Mouse (Mus musculus): ENCODE measurements around the gene Rrp36. TPM values are rescaled to one million over a fixed set of nuclear protein-coding genes. Genes with fewer than 3 reads are reported as not detected.

Rrp36 gene
- polyA plus RNA-seq (2014; fragmentation: Nextera tagmentation; extraction: Ambion mirVana): 33.9 and 36.9 TPM in 2 replicates

DNA sequence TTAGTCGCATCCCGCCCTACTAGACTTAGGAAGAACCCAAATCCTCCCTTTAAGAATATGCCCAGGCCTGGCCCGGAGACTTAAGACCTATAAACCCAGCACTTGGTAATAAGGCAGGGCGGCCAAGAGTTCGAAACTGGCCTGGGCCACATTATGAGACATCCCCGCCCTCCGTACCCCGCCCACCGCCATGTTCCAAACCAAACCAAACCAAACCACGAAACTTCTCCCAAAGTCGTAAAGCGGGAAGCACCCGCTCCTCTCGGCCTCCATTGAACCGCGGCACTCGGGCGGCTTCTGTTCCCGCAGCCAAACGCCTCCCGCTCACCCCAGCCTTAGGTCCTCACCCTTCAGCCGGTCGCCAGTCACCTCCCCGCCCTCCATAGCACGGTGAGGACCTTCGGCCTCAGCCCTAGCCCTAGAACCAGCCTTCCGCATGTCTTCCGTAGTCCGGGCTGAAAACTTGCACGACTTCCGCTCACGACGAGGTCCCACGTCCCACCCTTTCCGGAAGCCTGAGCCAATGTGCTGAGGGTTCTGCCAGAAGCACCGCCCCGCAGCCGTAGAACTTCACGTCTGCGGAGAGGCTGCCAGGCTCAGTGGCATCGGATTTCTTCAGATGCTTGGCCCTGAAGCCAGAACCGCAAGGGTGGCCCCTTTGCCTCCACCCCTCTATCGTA lies at the start of gene Rrp36:
Rrp36 (minus strand) TSS at position 503 of the 680 bp plus-strand sequence.
- H3K9me3 ChIP-seq (ENCODE audit: control insufficient read depth, low read length): no peaks in the 10 kb centered on the region

DNA sequence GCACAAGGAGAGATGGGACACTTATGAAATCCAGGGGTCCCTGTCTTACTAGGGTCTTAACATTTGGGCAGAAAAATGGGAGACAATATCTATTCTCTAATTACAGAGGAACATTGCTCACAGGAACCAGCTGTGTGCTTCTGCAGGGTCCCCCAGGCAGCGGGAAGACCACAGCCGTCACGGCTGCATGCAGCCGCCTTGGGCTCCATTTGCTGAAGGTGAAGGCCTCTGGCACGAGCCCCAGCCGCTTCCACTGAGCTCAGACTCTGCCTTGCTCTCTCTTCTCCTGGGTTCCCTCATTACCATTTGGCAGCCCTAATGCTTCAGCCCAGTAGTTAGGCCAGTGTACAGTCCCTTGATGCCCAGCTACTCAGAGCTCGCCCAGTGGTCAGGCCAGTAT lies 46.9 kb upstream of the Rrp36 start:
- no peak for ATAC-seq (ENCODE audit: insufficient number of reproducible peaks, insufficient read depth, low FRiP score, low read depth)
- Histone ChIP-seq H3K9ac (ENCODE audit: low read length) (no peak overlapping the region), H3K27me3 (ENCODE audit: control insufficient read depth, insufficient read depth, low read length) (no peaks in the 10 kb centered on the region), H3K4me3 (ENCODE audit: control insufficient read depth in 1 of 2, insufficient read depth in 1 of 2, low read depth in 1 of 2, low read length in 2 of 2) (no peak overlapping the region), H3K9me3 (ENCODE audit: control insufficient read depth, low read length) (no peaks in the 10 kb centered on the region), H3K4me2 (ENCODE audit: low read length) (no peak overlapping the region), H3K36me3 (ENCODE audit: control insufficient read depth, insufficient read depth, low read length) (peaks cover 40% of the 10 kb centered on the region), H3K4me1 (ENCODE audit: control insufficient read depth in 2 of 2, insufficient read depth in 2 of 2, low read length in 2 of 2) (peaks cover 3 to 6% of the 10 kb centered on the region in 2 experiments; a peak in 3 of 4 replicates), H3K27ac (replicated peaks in 1 of 2; ENCODE audit: control insufficient read depth in 1 of 2, insufficient read depth in 1 of 2, low read depth in 2 of 2, low read length in 2 of 2) (no peak overlapping the region)
- WGBS: 87% methylated on average over 7 of the region's 7 CpGs

More for the DNA sequence above, at the start of gene Rrp36:
- ATAC-seq (ENCODE audit: insufficient number of reproducible peaks, insufficient read depth, low FRiP score, low read depth): peak; percentile 82
- Histone ChIP-seq H3K4me1 (ENCODE audit: control insufficient read depth in 2 of 2, insufficient read depth in 2 of 2, low read length in 2 of 2) (peaks cover 18 to 24% of the 10 kb centered on the region in 2 experiments), H3K36me3 (ENCODE audit: control insufficient read depth, insufficient read depth, low read length) (peaks cover 69% of the 10 kb centered on the region), H3K9ac (ENCODE audit: low read length) (peak within 1 kb of the TSS; percentile 86), H3K4me2 (ENCODE audit: low read length) (peak within 1 kb of the TSS; percentile 81), H3K27ac (replicated peaks in 1 of 2; ENCODE audit: control insufficient read depth in 1 of 2, insufficient read depth in 1 of 2, low read depth in 2 of 2, low read length in 2 of 2) (peak within 1 kb of the TSS; percentile 80 to 86), H3K27me3 (ENCODE audit: control insufficient read depth, insufficient read depth, low read length) (no peaks in the 10 kb centered on the region), H3K4me3 (ENCODE audit: control insufficient read depth in 1 of 2, insufficient read depth in 1 of 2, low read depth in 1 of 2, low read length in 2 of 2) (peak within 1 kb of the TSS; percentile 79 to 94)
- WGBS: 1% methylated on average over 43 of the region's 43 CpGs

DNA sequence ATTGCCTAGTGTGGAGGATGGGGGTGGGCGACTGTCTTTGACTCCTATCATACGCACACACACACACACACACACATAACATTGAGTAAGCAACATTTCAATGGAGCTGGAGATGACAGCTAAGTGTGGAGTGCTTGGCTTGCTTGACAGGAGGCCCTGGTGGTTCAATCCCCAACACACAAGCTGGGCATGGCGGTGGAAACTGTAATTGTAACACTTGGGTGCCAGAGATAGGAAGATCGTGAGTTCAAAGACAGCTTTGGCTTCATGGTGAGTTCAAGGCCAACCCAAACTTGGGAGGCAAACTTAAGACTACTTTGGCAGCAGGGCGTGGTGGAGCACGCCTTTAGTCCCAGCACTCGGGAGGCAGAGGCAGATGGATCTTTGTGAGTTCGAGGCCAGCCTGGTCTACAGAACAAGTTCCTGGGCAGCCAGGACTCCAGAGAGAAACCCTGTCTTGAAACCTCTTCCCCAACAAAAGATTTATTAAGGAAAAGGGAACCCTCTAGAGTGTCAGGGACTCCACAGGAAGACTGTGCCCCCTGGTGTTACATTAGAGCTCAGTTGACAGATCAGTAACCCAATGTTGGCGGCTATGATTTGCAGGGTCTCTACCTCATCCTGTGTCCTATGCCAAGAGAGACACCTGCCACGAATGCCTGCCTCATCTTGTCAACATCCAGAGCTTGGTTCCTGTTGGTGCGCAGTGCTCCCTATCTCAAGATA lies 40.8 kb upstream of the Rrp36 start:
- Histone ChIP-seq H3K9me3 (ENCODE audit: control insufficient read depth, low read length) (no peaks in the 10 kb centered on the region), H3K4me2 (ENCODE audit: low read length) (no peak overlapping the region), H3K4me3 (ENCODE audit: control insufficient read depth in 1 of 2, insufficient read depth in 1 of 2, low read depth in 1 of 2, low read length in 2 of 2) (no peak overlapping the region), H3K27me3 (ENCODE audit: control insufficient read depth, insufficient read depth, low read length) (no peaks in the 10 kb centered on the region), H3K36me3 (ENCODE audit: control insufficient read depth, insufficient read depth, low read length) (peaks cover 37% of the 10 kb centered on the region), H3K27ac (replicated peaks in 1 of 2; ENCODE audit: control insufficient read depth in 1 of 2, insufficient read depth in 1 of 2, low read depth in 2 of 2, low read length in 2 of 2) (no peak overlapping the region), H3K9ac (ENCODE audit: low read length) (no peak overlapping the region), H3K4me1 (ENCODE audit: control insufficient read depth in 2 of 2, insufficient read depth in 2 of 2, low read length in 2 of 2) (peaks cover 0 to 10% of the 10 kb centered on the region in 2 experiments; a peak in 2 of 4 replicates)
- 90% methylated on average over 11 of the region's 11 CpGs for WGBS
- ATAC-seq (ENCODE audit: insufficient number of reproducible peaks, insufficient read depth, low FRiP score, low read depth): no peak

DNA sequence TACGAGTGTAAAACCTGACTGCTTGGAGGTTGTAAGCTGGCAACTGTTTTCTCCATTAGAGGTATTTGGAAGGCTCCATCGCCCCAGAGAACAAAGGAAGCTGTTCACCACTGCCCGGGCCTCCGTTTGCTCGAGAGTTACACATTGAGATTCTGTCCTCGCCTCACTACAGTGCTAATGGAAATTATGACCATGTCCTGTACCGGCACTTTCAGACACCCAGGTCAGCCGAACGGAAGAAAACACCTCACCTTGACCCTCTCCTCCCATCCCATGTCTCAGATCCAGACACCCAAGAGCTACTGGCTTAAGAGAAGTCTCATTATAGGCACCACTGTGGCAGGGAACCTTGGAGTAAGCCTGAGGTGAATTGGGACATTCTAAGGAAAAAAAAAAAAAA lies 39.7 kb upstream of the Rrp36 start:
- Histone ChIP-seq H3K9me3 (ENCODE audit: control insufficient read depth, low read length) (no peaks in the 10 kb centered on the region), H3K9ac (ENCODE audit: low read length) (no peak overlapping the region), H3K27me3 (ENCODE audit: control insufficient read depth, insufficient read depth, low read length) (no peaks in the 10 kb centered on the region), H3K4me3 (ENCODE audit: control insufficient read depth in 1 of 2, insufficient read depth in 1 of 2, low read depth in 1 of 2, low read length in 2 of 2) (no peak overlapping the region), H3K36me3 (ENCODE audit: control insufficient read depth, insufficient read depth, low read length) (peaks cover 37% of the 10 kb centered on the region), H3K27ac (replicated peaks in 1 of 2; ENCODE audit: control insufficient read depth in 1 of 2, insufficient read depth in 1 of 2, low read depth in 2 of 2, low read length in 2 of 2) (no peak overlapping the region), H3K4me2 (ENCODE audit: low read length) (no peak overlapping the region), H3K4me1 (ENCODE audit: control insufficient read depth in 2 of 2, insufficient read depth in 2 of 2, low read length in 2 of 2) (peaks cover 0 to 10% of the 10 kb centered on the region in 2 experiments; a peak in 2 of 4 replicates)
- WGBS: 87% methylated on average over 9 of the region's 9 CpGs
- ATAC-seq (ENCODE audit: insufficient number of reproducible peaks, insufficient read depth, low FRiP score, low read depth): no peak

DNA sequence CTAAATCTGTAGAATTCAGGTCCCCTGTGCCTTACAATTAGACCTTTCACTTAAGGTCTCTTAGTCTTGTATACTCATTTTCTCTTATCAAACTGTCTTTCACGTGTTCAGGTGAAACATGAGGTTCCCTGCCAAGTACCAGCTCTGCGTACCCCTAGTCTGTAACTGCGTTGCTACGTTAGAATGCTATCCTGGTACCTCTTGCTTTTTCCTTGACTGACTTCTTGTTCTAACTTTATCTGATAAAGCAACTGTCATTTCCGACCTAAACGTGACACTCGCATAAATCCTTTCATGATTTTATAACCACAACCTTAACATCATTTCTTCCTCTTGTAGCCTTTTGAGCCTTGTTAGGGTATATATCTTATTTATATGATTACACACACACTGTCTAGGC lies 38.3 kb upstream of the Rrp36 start:
- Histone ChIP-seq H3K27me3 (ENCODE audit: control insufficient read depth, insufficient read depth, low read length) (no peaks in the 10 kb centered on the region), H3K4me2 (ENCODE audit: low read length) (peak overlapping the region; percentile 93), H3K4me3 (ENCODE audit: control insufficient read depth in 1 of 2, insufficient read depth in 1 of 2, low read depth in 1 of 2, low read length in 2 of 2) (peak overlapping the region; percentile 94 to 99), H3K27ac (replicated peaks in 1 of 2; ENCODE audit: control insufficient read depth in 1 of 2, insufficient read depth in 1 of 2, low read depth in 2 of 2, low read length in 2 of 2) (0 out of 4 replicates have a peak overlapping the region, but pooled peaks of 1 of the 2 experiments have one; percentile 79), H3K36me3 (ENCODE audit: control insufficient read depth, insufficient read depth, low read length) (peaks cover 35% of the 10 kb centered on the region), H3K9ac (ENCODE audit: low read length) (peak overlapping the region; percentile 96), H3K4me1 (ENCODE audit: control insufficient read depth in 2 of 2, insufficient read depth in 2 of 2, low read length in 2 of 2) (peaks cover 0 to 10% of the 10 kb centered on the region in 2 experiments; a peak in 2 of 4 replicates), H3K9me3 (ENCODE audit: control insufficient read depth, low read length) (no peaks in the 10 kb centered on the region)
- 50% methylated on average over 7 of the region's 7 CpGs for WGBS
- ATAC-seq (ENCODE audit: insufficient number of reproducible peaks, insufficient read depth, low FRiP score, low read depth): no peak

DNA sequence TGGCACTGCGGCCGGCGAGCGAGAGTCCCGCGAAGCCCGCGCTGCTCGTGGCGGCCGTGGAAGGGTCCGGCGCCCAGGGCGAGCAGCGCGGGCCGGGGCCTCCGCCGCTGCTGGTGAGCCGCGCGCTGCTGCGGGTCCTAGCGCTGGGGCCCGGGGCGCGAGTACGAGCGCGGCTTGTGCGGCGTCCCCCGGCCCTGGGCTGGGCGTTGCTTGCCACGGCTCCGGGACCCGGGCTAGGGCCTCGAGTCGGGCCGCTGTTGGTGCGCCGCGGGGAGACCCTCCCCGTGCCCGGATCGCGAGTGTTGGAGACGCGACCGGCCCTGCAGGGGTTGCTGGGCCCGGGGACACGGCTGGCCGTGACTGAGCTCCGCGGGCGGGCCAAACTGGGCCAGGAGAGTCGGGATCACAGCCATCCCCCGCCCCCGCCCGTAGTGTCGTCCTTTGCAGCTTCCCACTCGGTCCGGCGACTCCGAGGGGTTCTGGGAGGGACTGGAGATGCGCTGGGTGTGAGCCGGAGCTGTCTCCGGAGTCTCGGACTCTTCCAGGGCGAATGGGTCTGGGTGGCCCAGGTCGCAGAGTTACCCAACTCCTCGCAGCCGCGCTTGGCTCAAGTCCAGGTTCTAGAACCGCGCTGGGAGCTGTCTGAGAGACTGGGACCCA lies 37.6 kb upstream of the Rrp36 start:
- Histone ChIP-seq H3K4me3 (ENCODE audit: control insufficient read depth in 1 of 2, insufficient read depth in 1 of 2, low read depth in 1 of 2, low read length in 2 of 2) (peak overlapping the region; percentile 94 to 99), H3K4me2 (ENCODE audit: low read length) (peak overlapping the region; percentile 93), H3K27me3 (ENCODE audit: control insufficient read depth, insufficient read depth, low read length) (no peaks in the 10 kb centered on the region), H3K27ac (replicated peaks in 1 of 2; ENCODE audit: control insufficient read depth in 1 of 2, insufficient read depth in 1 of 2, low read depth in 2 of 2, low read length in 2 of 2) (peak overlapping the region; percentile 57 to 79; a peak in 3 of 4 replicates), H3K36me3 (ENCODE audit: control insufficient read depth, insufficient read depth, low read length) (peaks cover 32% of the 10 kb centered on the region), H3K9ac (ENCODE audit: low read length) (peak overlapping the region; percentile 96), H3K9me3 (ENCODE audit: control insufficient read depth, low read length) (no peaks in the 10 kb centered on the region), H3K4me1 (ENCODE audit: control insufficient read depth in 2 of 2, insufficient read depth in 2 of 2, low read length in 2 of 2) (peaks cover 0 to 10% of the 10 kb centered on the region in 2 experiments; a peak in 2 of 4 replicates)
- peak; percentile 49 for ATAC-seq (ENCODE audit: insufficient number of reproducible peaks, insufficient read depth, low FRiP score, low read depth)
- under 1% methylated on average over 74 of the region's 76 CpGs for WGBS

DNA sequence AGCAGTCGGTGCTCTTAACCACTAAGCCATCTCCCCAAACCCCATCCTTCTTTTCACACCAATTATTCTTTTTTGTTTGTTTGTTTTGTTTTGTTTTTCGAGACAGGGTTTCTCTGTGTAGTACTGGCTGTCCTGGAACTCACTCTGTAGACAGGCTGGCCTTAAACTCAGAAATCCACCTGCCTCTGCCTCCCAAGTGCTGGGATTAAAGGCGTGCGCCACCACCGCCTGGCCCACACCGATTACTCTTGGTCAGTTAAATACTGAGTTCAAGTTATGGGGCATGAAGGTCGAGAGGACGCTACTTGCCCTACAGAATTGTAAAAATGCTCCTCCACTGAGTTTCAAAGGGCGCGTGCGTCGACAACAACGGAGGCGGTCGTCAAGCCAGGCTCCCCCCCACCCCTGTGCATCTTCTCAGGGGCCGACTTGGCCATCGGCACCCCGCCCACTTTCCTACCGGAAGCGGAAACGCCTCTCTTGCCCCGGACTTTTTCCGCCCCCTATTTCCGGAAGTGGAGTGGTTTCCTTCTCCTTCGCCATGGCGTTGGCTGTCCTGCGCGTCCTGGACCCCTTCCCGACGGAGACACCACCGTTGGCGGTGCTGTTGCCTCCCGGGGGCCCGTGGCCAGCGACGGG lies 36.9 kb upstream of the Rrp36 start, which contains the start of gene Pex6:
Pex6 (plus strand) TSS at position 505 of the 639 bp plus-strand sequence.
- Histone ChIP-seq H3K9me3 (ENCODE audit: control insufficient read depth, low read length) (no peaks in the 10 kb centered on the region), H3K27me3 (ENCODE audit: control insufficient read depth, insufficient read depth, low read length) (no peaks in the 10 kb centered on the region), H3K4me2 (ENCODE audit: low read length) (peak within 1 kb of the TSS; percentile 93), H3K27ac (replicated peaks in 1 of 2; ENCODE audit: control insufficient read depth in 1 of 2, insufficient read depth in 1 of 2, low read depth in 2 of 2, low read length in 2 of 2) (peak within 1 kb of the TSS; percentile 57 to 79), H3K9ac (ENCODE audit: low read length) (peak within 1 kb of the TSS; percentile 96), H3K4me3 (ENCODE audit: control insufficient read depth in 1 of 2, insufficient read depth in 1 of 2, low read depth in 1 of 2, low read length in 2 of 2) (peak within 1 kb of the TSS; percentile 94 to 99), H3K36me3 (ENCODE audit: control insufficient read depth, insufficient read depth, low read length) (peaks cover 26% of the 10 kb centered on the region), H3K4me1 (ENCODE audit: control insufficient read depth in 2 of 2, insufficient read depth in 2 of 2, low read length in 2 of 2) (peaks cover 0 to 10% of the 10 kb centered on the region in 2 experiments; a peak in 3 of 4 replicates)
- ATAC-seq (ENCODE audit: insufficient number of reproducible peaks, insufficient read depth, low FRiP score, low read depth): peak; percentile 75
- 8% methylated on average over 36 of the region's 36 CpGs for WGBS

Data from heart, embryonic 14.5 days (tissue).